Mouse (Mus musculus) hindbrain, embryonic 13.5 days (tissue): ENCODE data around the gene Azin2. TPM values are rescaled to one million over a fixed set of nuclear protein-coding genes. Genes with fewer than 3 reads are reported as not detected.

Experiments used
- ATAC-seq: fragments of 200-750 bp; cut with Nextera tagmentation; 2 replicates; pipeline ENCODE4 v1.8.0; 2017; ENCODE audit warnings: moderate TSS enrichment; ENCODE audit not compliant: low FRiP score
- H3K27ac ChIP-seq: fragments of 300-500 bp; sonication (generic); 2 replicates; pipeline ENCODE4 v1.5.1; 2015; ENCODE audit warnings: inconsistent platforms, mild to moderate bottlenecking, moderate library complexity
- H3K27me3 ChIP-seq: fragments of 300-500 bp; sonication (generic); 2 replicates; pipeline ENCODE4 v1.6.1; 2015; ENCODE audit warnings: mild to moderate bottlenecking, inconsistent platforms
- H3K36me3 ChIP-seq: fragments of 300-500 bp; sonication (generic); 2 replicates; pipeline ENCODE4 v1.6.1; 2015; ENCODE audit warnings: mild to moderate bottlenecking, inconsistent platforms
- H3K4me1 ChIP-seq: fragments of 300-500 bp; sonication (generic); replicated peaks from 2 replicates; pipeline ENCODE4 v1.6.1; 2015; ENCODE audit warnings: inconsistent platforms
- H3K4me2 ChIP-seq: fragments of 300-500 bp; sonication (generic); 2 replicates; pipeline ENCODE4 v1.6.1; 2015; ENCODE audit warnings: inconsistent platforms, mild to moderate bottlenecking, moderate library complexity
- H3K4me3 ChIP-seq: fragments of 300-500 bp; sonication (generic); 2 replicates; pipeline ENCODE4 v1.5.1; 2015; ENCODE audit warnings: mild to moderate bottlenecking, inconsistent platforms
- H3K9ac ChIP-seq: fragments of 300-500 bp; sonication (generic); 2 replicates; pipeline ENCODE4 v1.6.1; 2015; ENCODE audit warnings: mild to moderate bottlenecking, inconsistent platforms
- H3K9me3 ChIP-seq: fragments of 300-500 bp; sonication (generic); 2 replicates; pipeline ENCODE4 v1.6.1; 2016; ENCODE audit warnings: inconsistent platforms
- WGBS: fragments of 180-500 bp; shearing (Covaris S2); methylation state at CpG from one replicate; pipeline ENCODE4 v1.1.7; 2015; 5-methylcytosine and 5-hydroxymethylcytosine counted together
- polyA plus RNA-seq: library from polyadenylated mRNA; unstranded; fragments of >200 nt; fragmentation: Nextera tagmentation; extraction: Ambion mirVana; gene quantifications from 2 replicates; pipeline ENCODE4 v1.2.1, GENCODE M21; 2015

The Azin2 gene
- polyA plus RNA-seq, 1 experiment from 2014 or later = 18.4 TPM

GRCm38 (mm10) chr4:128918187-128918586, 44.1 kb downstream of the Azin2 start:
- 67% methylated on average over 3 of the region's 3 CpGs for WGBS
- H3K9me3 ChIP-seq = no peaks in the 10 kb centered on the region

GRCm38 (mm10) chr4:128917756-128918155, 44.5 kb downstream of the Azin2 start:
- Histone ChIP-seq H3K9ac (no peak overlapping the region), H3K27me3 (peaks cover 23% of the 10 kb centered on the region), H3K27ac (no peak overlapping the region), H3K4me2 (no peak overlapping the region), H3K36me3 (no peaks in the 10 kb centered on the region), H3K4me1 (0 out of 2 replicates have a peak, but pooled peaks cover 7% of the 10 kb centered on the region), H3K9me3 (no peaks in the 10 kb centered on the region), H3K4me3 (no peak overlapping the region)
- no peak for ATAC-seq
- 78% methylated on average over 6 of the region's 6 CpGs for WGBS

More at GRCm38 (mm10) chr4:128918187-128918586, 44.1 kb downstream of the Azin2 start:
- no peak for ATAC-seq
- H3K36me3 ChIP-seq = no peaks in the 10 kb centered on the region
- H3K9ac ChIP-seq = no peak overlapping the region
- H3K27ac ChIP-seq = no peak overlapping the region
- no peak overlapping the region for H3K4me3 ChIP-seq
- H3K4me1 ChIP-seq = 0 out of 2 replicates have a peak, but pooled peaks cover 7% of the 10 kb centered on the region
- no peak overlapping the region for H3K4me2 ChIP-seq
- H3K27me3 ChIP-seq = peaks cover 27% of the 10 kb centered on the region

DNA sequence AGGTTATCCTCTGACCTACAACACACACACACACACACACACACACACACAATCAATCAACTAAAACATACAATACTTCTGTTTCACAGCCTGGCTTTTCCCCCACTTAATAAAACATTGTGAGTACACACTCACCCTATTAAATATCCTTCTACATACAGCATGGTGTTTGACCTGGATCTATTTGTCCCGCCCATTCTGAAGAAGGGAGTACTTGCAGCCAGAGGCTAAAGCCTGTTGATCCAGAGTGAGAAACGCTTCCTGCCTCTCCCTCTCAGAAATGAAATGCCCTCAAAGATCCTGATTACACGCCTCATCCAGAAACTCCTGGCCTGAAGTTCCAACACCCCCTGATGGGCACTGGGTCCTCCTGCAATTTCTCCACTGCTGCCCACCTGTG, 45.1 kb downstream of the Azin2 start:
- Histone ChIP-seq H3K4me3 (no peak overlapping the region), H3K27me3 (peaks cover 20% of the 10 kb centered on the region), H3K27ac (no peak overlapping the region), H3K4me2 (no peak overlapping the region), H3K36me3 (peaks cover 3% of the 10 kb centered on the region), H3K9me3 (no peaks in the 10 kb centered on the region), H3K9ac (no peak overlapping the region), H3K4me1 (0 out of 2 replicates have a peak, but pooled peaks cover 7% of the 10 kb centered on the region)
- no peak for ATAC-seq
- WGBS = 81% methylated on average over 3 of the region's 3 CpGs

GRCm38 (mm10) chr4:128913794-128914193, 48.4 kb downstream of the Azin2 start:
- Histone ChIP-seq H3K27ac (no peak overlapping the region), H3K4me3 (no peak overlapping the region), H3K9me3 (no peaks in the 10 kb centered on the region), H3K36me3 (peaks cover 34% of the 10 kb centered on the region), H3K27me3 (0 out of 2 replicates have a peak, but pooled peaks cover 5% of the 10 kb centered on the region), H3K4me1 (0 out of 2 replicates have a peak, but pooled peaks cover 7% of the 10 kb centered on the region), H3K4me2 (no peak overlapping the region), H3K9ac (no peak overlapping the region)
- WGBS = 22% methylated on average over 4 of the region's 4 CpGs
- ATAC-seq = no peak

GRCm38 (mm10) chr4:128912085-128912484, 50.2 kb downstream of the Azin2 start:
- Histone ChIP-seq H3K9me3 (no peaks in the 10 kb centered on the region), H3K9ac (no peak overlapping the region), H3K4me2 (no peak overlapping the region), H3K27ac (no peak overlapping the region), H3K4me3 (no peak overlapping the region), H3K4me1 (peaks cover 8% of the 10 kb centered on the region), H3K27me3 (0 out of 2 replicates have a peak, but pooled peaks cover 5% of the 10 kb centered on the region), H3K36me3 (peaks cover 34% of the 10 kb centered on the region)
- WGBS = 95% methylated on average over 10 of the region's 10 CpGs
- no peak for ATAC-seq

DNA sequence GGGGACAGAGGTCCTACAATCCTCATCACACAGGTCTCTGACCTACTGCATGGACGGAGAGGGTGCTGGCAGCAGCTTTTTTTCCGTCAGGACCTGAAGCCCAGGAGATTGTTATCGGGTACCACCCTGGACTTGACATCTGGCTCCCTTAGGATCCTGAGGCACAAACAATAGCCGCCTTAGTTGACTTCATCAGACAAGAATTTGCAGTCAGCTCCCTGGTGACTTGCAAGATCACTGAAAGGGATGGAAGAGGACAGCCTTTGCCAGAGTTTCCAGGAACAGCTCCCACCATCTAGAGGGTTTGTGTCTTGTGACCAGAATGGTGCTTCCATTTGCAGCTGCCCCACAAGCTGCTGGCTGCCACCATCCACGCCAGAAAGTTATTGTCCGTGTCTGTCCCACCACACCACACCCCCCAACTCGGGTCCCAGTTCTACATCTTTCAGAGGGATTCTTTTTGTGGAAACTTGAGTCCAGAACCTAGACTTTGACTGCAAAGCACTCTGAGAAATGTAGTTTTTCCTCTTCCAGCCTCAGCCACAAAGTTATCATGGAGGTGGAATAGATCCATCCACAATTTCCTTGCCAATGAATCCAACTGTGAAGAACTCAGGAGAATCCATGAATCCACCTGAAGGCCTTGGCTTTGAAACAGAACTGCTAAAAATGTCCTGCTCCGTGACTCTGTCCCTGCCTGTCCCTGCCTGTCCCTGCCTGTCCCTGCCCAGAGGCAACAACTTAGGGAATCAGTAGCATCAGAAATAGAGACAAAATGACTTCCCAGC, 51.8 kb downstream of the Azin2 start:
- H3K27me3 ChIP-seq = 0 out of 2 replicates have a peak, but pooled peaks cover 5% of the 10 kb centered on the region
- peaks cover 34% of the 10 kb centered on the region for H3K36me3 ChIP-seq
- H3K4me2 ChIP-seq = no peak overlapping the region
- no peak overlapping the region for H3K4me3 ChIP-seq
- WGBS = 80% methylated on average over 8 of the region's 8 CpGs
- H3K9ac ChIP-seq = no peak overlapping the region
- no peak overlapping the region for H3K27ac ChIP-seq
- no peak for ATAC-seq
- peaks cover 18% of the 10 kb centered on the region for H3K4me1 ChIP-seq
- no peaks in the 10 kb centered on the region for H3K9me3 ChIP-seq

GRCm38 (mm10) chr4:128909378-128909831, 52.8 kb downstream of the Azin2 start:
- no peak overlapping the region for H3K9ac ChIP-seq
- H3K4me2 ChIP-seq = no peak overlapping the region
- no peak for ATAC-seq
- H3K9me3 ChIP-seq = no peaks in the 10 kb centered on the region
- H3K36me3 ChIP-seq = peaks cover 34% of the 10 kb centered on the region
- H3K4me1 ChIP-seq = peaks cover 29% of the 10 kb centered on the region
- 87% methylated on average over 14 of the region's 14 CpGs for WGBS
- no peaks in the 10 kb centered on the region for H3K27me3 ChIP-seq
- H3K27ac ChIP-seq = no peak overlapping the region
- no peak overlapping the region for H3K4me3 ChIP-seq

- no peak overlapping the region for H3K4me2 ChIP-seq
- no peak overlapping the region for H3K27ac ChIP-seq
- ATAC-seq = peak; percentile 15; the same call in 1 of the 2 replicates
- no peak overlapping the region for H3K4me3 ChIP-seq
- peaks cover 35% of the 10 kb centered on the region for H3K4me1 ChIP-seq
- no peak overlapping the region for H3K9ac ChIP-seq
- WGBS = 63% methylated on average over 24 of the region's 24 CpGs
- no peaks in the 10 kb centered on the region for H3K27me3 ChIP-seq
- peaks cover 34% of the 10 kb centered on the region for H3K36me3 ChIP-seq
- H3K9me3 ChIP-seq = no peaks in the 10 kb centered on the region
Observed at GRCm38 (mm10) chr4:128908586-128909377, 53.5 kb downstream of the Azin2 start.

GRCm38 (mm10) chr4:128907238-128907968, 54.8 kb downstream of the Azin2 start:
- 0 out of 2 replicates have a peak overlapping the region, but pooled peaks have one; percentile 48 for H3K27ac ChIP-seq
- WGBS = 72% methylated on average over 12 of the region's 12 CpGs
- no peak overlapping the region for H3K4me3 ChIP-seq
- H3K9ac ChIP-seq = no peak overlapping the region
- no peaks in the 10 kb centered on the region for H3K9me3 ChIP-seq
- no peak for ATAC-seq
- 0 out of 2 replicates have a peak, but pooled peaks cover 4% of the 10 kb centered on the region for H3K27me3 ChIP-seq
- H3K4me2 ChIP-seq = no peak overlapping the region
- H3K4me1 ChIP-seq = peaks cover 35% of the 10 kb centered on the region
- H3K36me3 ChIP-seq = peaks cover 47% of the 10 kb centered on the region

GRCm38 (mm10) chr4:128906757-128907156, 55.5 kb downstream of the Azin2 start:
- H3K4me2 ChIP-seq = no peak overlapping the region
- H3K4me3 ChIP-seq = no peak overlapping the region
- H3K36me3 ChIP-seq = peaks cover 45% of the 10 kb centered on the region
- no peaks in the 10 kb centered on the region for H3K9me3 ChIP-seq
- 0 out of 2 replicates have a peak, but pooled peaks cover 4% of the 10 kb centered on the region for H3K27me3 ChIP-seq
- WGBS = 47% methylated on average over 8 of the region's 8 CpGs
- H3K9ac ChIP-seq = no peak overlapping the region
- ATAC-seq = no peak
- peak overlapping the region; percentile 48 for H3K27ac ChIP-seq
- H3K4me1 ChIP-seq = peaks cover 35% of the 10 kb centered on the region

DNA sequence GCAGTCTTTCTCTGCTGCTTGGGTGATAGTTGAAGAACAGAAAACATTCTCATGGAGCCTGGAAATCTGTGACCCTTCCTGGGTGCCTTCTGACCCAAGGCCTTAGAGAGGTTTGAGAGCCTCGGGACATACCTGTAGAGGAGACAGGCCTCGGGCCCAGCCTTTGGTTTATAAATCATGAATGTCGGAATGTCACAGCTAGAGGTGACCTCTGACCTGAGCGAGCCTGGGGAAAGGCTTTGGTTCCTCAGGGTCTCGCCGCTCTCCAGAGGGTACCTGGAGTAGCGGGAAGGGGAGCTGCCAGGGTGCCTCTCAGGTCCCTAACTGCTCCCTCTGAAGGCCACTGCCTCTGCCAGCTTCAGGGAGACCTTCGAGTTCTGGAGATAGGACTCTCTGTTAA, 57.0 kb downstream of the Azin2 start:
- Histone ChIP-seq H3K27me3 (0 out of 2 replicates have a peak, but pooled peaks cover 4% of the 10 kb centered on the region), H3K27ac (0 out of 2 replicates have a peak overlapping the region, but pooled peaks have one; percentile 30), H3K4me2 (no peak overlapping the region), H3K4me1 (peaks cover 40% of the 10 kb centered on the region), H3K36me3 (peaks cover 44% of the 10 kb centered on the region), H3K9me3 (no peaks in the 10 kb centered on the region), H3K4me3 (no peak overlapping the region), H3K9ac (peak overlapping the region; percentile 13; the same call in 1 of the 2 replicates)
- WGBS = 37% methylated on average over 8 of the region's 8 CpGs
- ATAC-seq = no peak
